Mouse (Mus musculus) CH12.LX (cell line): ENCODE results near the gene Mettl7a1. TPM values are rescaled to one million over a fixed set of nuclear protein-coding genes. Genes with fewer than 3 reads are reported as not detected.

Experiments used
- DNase-seq: peaks from one replicate; pipeline ENCODE4 v3.0.0-alpha.2; 2013; ENCODE audit errors: extremely low read depth
- H3K27ac ChIP-seq: 2 replicates; pipeline ENCODE4 v1.5.1; 2012; ENCODE audit warnings: low read depth, mild to moderate bottlenecking, control low read depth, moderate library complexity; ENCODE audit not compliant: insufficient read depth
- H3K27me3 ChIP-seq: replicated peaks from 2 replicates; pipeline ENCODE3; 2012; ENCODE audit warnings: inconsistent platforms
- H3K36me3 ChIP-seq, 2 experiments: replicated peaks in 1 of 2; 2 replicates each; pipeline versions ENCODE3 to v1.6.1; 2012; ENCODE audit warnings: inconsistent platforms in 1 of 2, low read length in 1 of 2, mild to moderate bottlenecking in 1 of 2, mixed read lengths in 1 of 2, moderate library complexity in 1 of 2; ENCODE audit not compliant: control insufficient read depth in 1 of 2, insufficient read depth in 1 of 2
- H3K4me1 ChIP-seq, 2 experiments: 2 replicates each; pipeline ENCODE4 v1.6.1; 2012; ENCODE audit warnings: inconsistent platforms in 1 of 2, moderate library complexity in 1 of 2; ENCODE audit not compliant: insufficient read depth in 2 of 2, control insufficient read depth in 1 of 2
- H3K4me2 ChIP-seq: 2 replicates; pipeline ENCODE4 v1.6.1; 2012; ENCODE audit warnings: low read depth, mild to moderate bottlenecking, control low read depth; ENCODE audit not compliant: poor library complexity, insufficient read depth, severe bottlenecking
- H3K4me3 ChIP-seq, 3 experiments: fragments of 150-350 bp in 1 of 3; sonication (generic) in 1 of 3; replicated peaks in 1 of 3; 2 replicates each; pipeline versions ENCODE3 to v1.5.1; 2011 to 2012; ENCODE audit warnings: low read depth in 2 of 3, low read length in 2 of 3, mild to moderate bottlenecking in 2 of 3, moderate library complexity in 2 of 3, control low read depth in 1 of 3, improper control_type of control experiment in 1 of 3, inconsistent platforms in 1 of 3, mixed read lengths in 1 of 3; ENCODE audit not compliant: poor library complexity in 1 of 3
- H3K79me2 ChIP-seq: replicated peaks from 2 replicates; pipeline ENCODE4 v1.6.1; 2012; ENCODE audit warnings: mild to moderate bottlenecking, moderate library complexity; ENCODE audit not compliant: control insufficient read depth, poor library complexity, insufficient read depth, severe bottlenecking; ENCODE audit errors: extremely low read depth
- H3K9ac ChIP-seq: 2 replicates; pipeline ENCODE4 v1.6.1; 2012; ENCODE audit warnings: low read depth, mild to moderate bottlenecking, control low read depth, moderate library complexity; ENCODE audit not compliant: insufficient read depth
- H3K9me3 ChIP-seq: replicated peaks from 2 replicates; pipeline ENCODE3; 2012; ENCODE audit warnings: low read length, inconsistent platforms, mixed read lengths
- BHLHE40 ChIP-seq: IDR thresholded peaks from 2 replicates; pipeline ENCODE4 v1.6.1; 2011; ENCODE audit warnings: mild to moderate bottlenecking, low read depth, low read length, improper control_type of control experiment
- CTCF ChIP-seq, 2 experiments: IDR thresholded peaks in 1 of 2; conservative IDR thresholded peaks in 1 of 2; 2 replicates each; pipeline ENCODE4 v1.5.1; 2011 to 2012; ENCODE audit warnings: low read depth in 2 of 2, low read length in 2 of 2, improper control_type of control experiment in 1 of 2, inconsistent platforms in 1 of 2, mild to moderate bottlenecking in 1 of 2, moderate library complexity in 1 of 2
- HCFC1 ChIP-seq: IDR thresholded peaks from 2 replicates; pipeline ENCODE4 v1.6.1; 2012; ENCODE audit warnings: low read depth, mild to moderate bottlenecking, inconsistent platforms, low read length, improper control_type of control experiment
- JUN ChIP-seq: IDR thresholded peaks from 2 replicates; pipeline ENCODE4 v1.6.1; 2011; ENCODE audit warnings: low read depth, mild to moderate bottlenecking, low read length, improper control_type of control experiment, moderate library complexity; ENCODE audit not compliant: insufficient read depth
- JUND ChIP-seq: conservative IDR thresholded peaks from 2 replicates; pipeline ENCODE4 v1.6.1; 2011; ENCODE audit warnings: low read depth, low read length, improper control_type of control experiment
- KAT2A ChIP-seq: IDR thresholded peaks from 2 replicates; pipeline ENCODE4 v1.6.1; 2012; ENCODE audit warnings: low read length, improper control_type of control experiment, inconsistent platforms; ENCODE audit not compliant: insufficient replicate concordance
- MAFK ChIP-seq: IDR thresholded peaks from 2 replicates; pipeline ENCODE4 v1.6.1; 2011; ENCODE audit warnings: low read length, improper control_type of control experiment; ENCODE audit not compliant: insufficient replicate concordance
- MAX ChIP-seq: IDR thresholded peaks from 2 replicates; pipeline ENCODE4 v1.6.1; 2011; ENCODE audit warnings: low read length, improper control_type of control experiment
- NELFE ChIP-seq: IDR thresholded peaks from 2 replicates; pipeline ENCODE4 v1.6.1; 2011; ENCODE audit warnings: low read depth, low read length, improper control_type of control experiment
- RAD21 ChIP-seq: IDR thresholded peaks from 2 replicates; pipeline ENCODE4 v1.6.1; 2011; ENCODE audit warnings: low read depth, mild to moderate bottlenecking, low read length, improper control_type of control experiment, moderate library complexity
- RCOR1 ChIP-seq: conservative IDR thresholded peaks from 2 replicates; pipeline ENCODE4 v1.6.1; 2012; ENCODE audit warnings: low read depth, mild to moderate bottlenecking, inconsistent platforms, low read length, improper control_type of control experiment
- SMC3 ChIP-seq: IDR thresholded peaks from 2 replicates; pipeline ENCODE4 v1.6.1; 2011; ENCODE audit warnings: low read depth, low read length, improper control_type of control experiment
- TBP ChIP-seq: conservative IDR thresholded peaks from 2 replicates; pipeline ENCODE4 v1.6.1; 2011; ENCODE audit warnings: low read depth, low read length, improper control_type of control experiment
- USF1 ChIP-seq: IDR thresholded peaks from 2 replicates; pipeline ENCODE4 v1.6.1; 2014; ENCODE audit warnings: low read depth, mild to moderate bottlenecking, inconsistent platforms, low read length, improper control_type of control experiment
- USF2 ChIP-seq: conservative IDR thresholded peaks from 2 replicates; pipeline ENCODE4 v1.6.1; 2011; ENCODE audit warnings: low read depth, low read length, improper control_type of control experiment
- ZC3H11A ChIP-seq: IDR thresholded peaks from 2 replicates; pipeline ENCODE4 v1.6.1; 2012; ENCODE audit warnings: low read depth, mild to moderate bottlenecking, inconsistent platforms, low read length, improper control_type of control experiment
- dilution Hi-C: fragments of 300-500 bp; cut with MboI; formaldehyde crosslinking; loops from 2 replicates; pipeline ENCODE4 v1.14.3; 2020; ENCODE audit warnings: low sequenced_read_pairs; ENCODE audit not compliant: extremely low pct_unique_long_range_greater_than_20kb, extremely low pct_ligation_motif_present
- in situ Hi-C: fragments of 300-500 bp; cut with MboI; formaldehyde crosslinking; loops from 3 replicates; pipeline ENCODE4 v1.14.3; 2019; ENCODE audit warnings: low sequenced_read_pairs, low pct_ligation_motif_present, low pct_unique_long_range_greater_than_20kb, mixed read lengths
- polyA plus RNA-seq: library from polyadenylated mRNA; unstranded; fragments of >175 nt; gene quantifications from 2 replicates; pipeline ENCODE4 v1.2.1, GENCODE M21; 2012; ENCODE audit warnings: low read depth; ENCODE audit not compliant: insufficient read length
- total RNA-seq, 2 experiments: library from RNA; depleted of rRNA; stranded (reverse); fragments of 300-350 nt in 1 of 2; fragments of >200 nt in 1 of 2; gene quantifications; 2 replicates each; pipeline ENCODE4 v1.2.3; 2012 to 2014

Gene Mettl7a1
- total and polyA plus RNA-seq, 3 experiments = 6.5 to 17.2 (median 14.2) TPM

GRCm38 (mm10) chr15:100290858-100291257 is 13.1 kb upstream of the Mettl7a1 start:
- in situ Hi-C loops = no loop called here
- no peak overlapping the region for H3K4me3 ChIP-seq

GRCm38 (mm10) chr15:100292326-100292725 is 11.6 kb upstream of the Mettl7a1 start:
- Histone ChIP-seq H3K79me2 (no peaks in the 10 kb centered on the region), H3K4me1 (peaks cover 0 to 2% of the 10 kb centered on the region in 2 experiments; a peak in 1 of 4 replicates), H3K27me3 (no peaks in the 10 kb centered on the region), H3K9me3 (no peaks in the 10 kb centered on the region), H3K4me2 (no peak overlapping the region), H3K27ac (no peak overlapping the region), H3K9ac (no peak overlapping the region), H3K36me3 (no peaks in the 10 kb centered on the region), H3K4me3 (no peak overlapping the region)
- no peak for DNase-seq
- in situ Hi-C loops = no loop called here
- dilution Hi-C loops = no loop called here
- TF ChIP-seq CTCF (conservative IDR thresholded peaks at IDR 0.05 in 1 of 2, IDR thresholded peaks at IDR 0.05 in 1 of 2; ENCODE audit: low read depth in 2 of 2, low read length in 2 of 2) (no peak), MAFK (no peak), MAX (no peak), USF1 (no peak), TBP (no peak), NELFE (no peak)

More at GRCm38 (mm10) chr15:100290858-100291257, 13.1 kb upstream of the Mettl7a1 start:
- Histone ChIP-seq H3K4me2 (no peak overlapping the region), H3K4me1 (peaks cover 0 to 2% of the 10 kb centered on the region in 2 experiments; a peak in 1 of 4 replicates), H3K79me2 (no peaks in the 10 kb centered on the region), H3K27ac (no peak overlapping the region), H3K36me3 (no peaks in the 10 kb centered on the region), H3K9me3 (no peaks in the 10 kb centered on the region), H3K27me3 (no peaks in the 10 kb centered on the region), H3K9ac (no peak overlapping the region)
- dilution Hi-C loops = no loop called here
- TF ChIP-seq USF1 = no peak
- DNase-seq = no peak

GRCm38 (mm10) chr15:100297856-100298255 is 6.1 kb upstream of the Mettl7a1 start:
- DNase-seq = no peak
- Histone ChIP-seq H3K4me3 (no peak overlapping the region), H3K27ac (no peak overlapping the region), H3K79me2 (no peaks in the 10 kb centered on the region), H3K4me1 (peaks cover 11 to 23% of the 10 kb centered on the region in 2 experiments), H3K27me3 (no peaks in the 10 kb centered on the region), H3K9ac (no peak overlapping the region), H3K4me2 (no peak overlapping the region), H3K9me3 (peaks cover 7% of the 10 kb centered on the region), H3K36me3 (no peaks in the 10 kb centered on the region)
- dilution Hi-C loops = no loop called here
- TF ChIP-seq JUND (no peak), HCFC1 (no peak), RCOR1 (no peak), KAT2A (no peak), USF1 (no peak), RAD21 (no peak), SMC3 (no peak), MAFK (no peak), JUN (no peak), ZC3H11A (no peak), USF2 (no peak), BHLHE40 (no peak)
- in situ Hi-C loops = no loop called here
